ENCODE assay signal across 17 mouse cellular contexts in the genomic region with DNA sequence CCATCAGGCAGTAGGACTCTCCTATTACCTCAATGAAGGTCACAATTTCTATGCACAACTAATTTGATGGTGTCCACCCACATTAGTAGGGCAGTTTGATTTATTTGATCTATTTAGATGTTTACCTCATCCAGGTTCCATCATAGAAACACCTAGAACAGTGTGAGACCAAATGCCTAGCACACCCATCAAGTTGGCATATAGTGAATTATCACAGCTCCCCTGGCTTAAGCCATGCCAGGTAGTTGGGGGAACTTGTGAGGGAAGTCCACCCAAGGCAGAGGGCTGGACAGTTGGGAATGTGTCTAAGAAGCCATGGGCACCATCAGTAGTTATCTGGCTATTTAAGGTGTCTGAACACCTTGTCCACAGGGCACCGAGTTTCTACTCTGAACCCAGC. TPM values are rescaled to one million over a fixed set of nuclear protein-coding genes. Genes with fewer than 3 reads are reported as not detected.
"Had no signal": no experiment of that assay in that cellular context is flagged by ENCODE, and none has a peak within 500 bp of the region (broad histone marks: within the 10 kb centered on the region; RNA-seq: fewer than 3 reads in every experiment).

No protein-coding gene starts in this region.

- H3K4me3 ChIP-seq: liver, embryonic 15.5 days; lung, embryonic 15.5 days; megakaryocyte, embryonic 14.5 days; midbrain, embryonic 13.5 days; neural tube, embryonic 12.5 days; stomach, embryonic 15.5 days had no signal

- H3K36me3 ChIP-seq: liver, embryonic 15.5 days; lung, embryonic 15.5 days; midbrain, embryonic 13.5 days; neural tube, embryonic 12.5 days; stomach, embryonic 15.5 days had no signal

- H3K27ac ChIP-seq: liver, embryonic 15.5 days; lung, embryonic 15.5 days; macrophage; midbrain, embryonic 13.5 days; neural tube, embryonic 12.5 days; stomach, embryonic 15.5 days; stomach, postnatal 0 days had no signal

- H3K9ac ChIP-seq: liver, embryonic 15.5 days; liver, postnatal 0 days; lung, embryonic 15.5 days; midbrain, embryonic 13.5 days; neural tube, embryonic 12.5 days; stomach, embryonic 15.5 days had no signal

- H3K27me3 ChIP-seq: midbrain, embryonic 13.5 days; neural tube, embryonic 12.5 days; stomach, embryonic 15.5 days had no signal

- H3K4me2 ChIP-seq: liver, embryonic 15.5 days; lung, embryonic 15.5 days; midbrain, embryonic 13.5 days; neural tube, embryonic 12.5 days; stomach, embryonic 15.5 days had no signal

- H3K4me1 ChIP-seq: liver, embryonic 15.5 days; stomach, embryonic 15.5 days had no signal

- H3K9me3 ChIP-seq: liver, embryonic 15.5 days; lung, embryonic 15.5 days; megakaryocyte, embryonic 14.5 days; midbrain, embryonic 13.5 days; neural tube, embryonic 12.5 days; stomach, embryonic 15.5 days had no signal

RNA-seq across cellular contexts. Expression of a gene that starts 46.1 kb away (rescaled TPM):
- total RNA-seq: megakaryocyte progenitor cell, adult 5-6 weeks; midbrain, postnatal 0 days; monocyte, adult 5-6 weeks; neutrophil, adult 5-6 weeks had no signal
- polyA plus RNA-seq: liver, embryonic 15.5 days; liver, postnatal 0 days; lung, adult 2 months; lung, embryonic 15.5 days; lung, postnatal 0 days; macrophage; midbrain, embryonic 13.5 days; midbrain, postnatal 0 days; neural tube, embryonic 12.5 days; neural tube, embryonic 14.5 days; spleen, adult 2 months; stomach, embryonic 15.5 days; stomach, postnatal 0 days had no signal
